Mouse (Mus musculus) kidney, adult 18-20 months (tissue): ENCODE results near the gene Mras.

Source experiments
- DNase-seq: peaks from one replicate; pipeline ENCODE4 v3.0.0; 2021

Gene Mras

DNA sequence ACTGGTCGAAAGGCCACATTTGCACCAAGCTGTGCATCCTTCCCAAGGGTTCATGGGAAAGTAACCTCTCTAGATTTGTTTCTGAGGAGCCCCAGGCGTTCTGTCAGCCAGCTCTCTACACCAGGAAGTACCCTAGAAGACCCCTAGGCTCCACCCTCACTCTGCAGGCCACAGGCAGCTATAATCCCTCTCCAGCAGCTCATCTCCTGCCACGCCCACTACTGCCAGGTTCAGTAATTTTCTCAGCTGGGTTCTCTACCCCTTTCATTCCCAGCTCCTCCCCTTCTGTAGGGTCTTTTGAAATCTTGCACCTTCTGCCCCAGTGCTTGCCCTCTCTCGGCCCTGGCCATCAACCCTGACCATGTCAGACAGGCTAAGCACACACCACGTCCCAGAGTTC, 81.2 kb downstream of the Mras start:
- no peak for DNase-seq

DNA sequence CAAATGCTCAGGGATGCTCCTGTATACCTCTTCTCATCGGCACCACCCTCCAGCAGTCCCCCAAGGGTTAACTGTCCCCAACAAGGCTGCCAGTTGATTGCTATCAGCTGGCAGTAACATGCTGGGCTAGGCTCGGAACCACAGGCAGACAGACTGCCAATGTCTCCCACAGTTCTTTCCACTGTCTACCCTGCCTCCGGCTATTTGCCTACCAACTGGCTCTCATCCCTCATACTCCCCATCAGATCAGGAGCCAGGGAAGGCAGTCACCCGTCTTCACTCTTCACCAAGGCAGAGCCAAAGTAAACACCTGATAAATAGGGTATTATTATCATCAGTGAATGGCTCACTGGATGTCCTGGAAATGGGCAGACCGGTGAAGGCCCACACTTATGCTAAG, 82.4 kb downstream of the Mras start:
- DNase-seq, result no peak

DNA sequence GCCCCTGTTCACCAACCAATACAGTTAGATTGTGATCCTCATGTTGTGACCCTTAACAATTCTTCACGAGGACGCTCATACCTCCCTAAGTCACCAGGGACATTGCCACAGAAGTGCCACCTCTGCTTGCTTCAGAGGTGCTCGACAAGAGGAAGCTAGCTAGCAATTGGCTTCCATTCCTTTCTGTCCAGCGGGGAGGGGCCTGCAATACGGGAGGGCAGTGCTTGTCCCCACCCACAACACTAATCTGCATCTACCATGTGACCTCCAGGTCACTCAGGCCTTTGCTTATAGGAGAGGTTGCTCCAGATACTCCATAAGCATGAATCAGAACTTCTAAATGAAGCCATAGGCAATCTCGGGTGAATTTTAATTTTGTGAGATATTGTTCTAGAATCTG, 83.8 kb downstream of the Mras start:
- DNase-seq, result no peak

DNA sequence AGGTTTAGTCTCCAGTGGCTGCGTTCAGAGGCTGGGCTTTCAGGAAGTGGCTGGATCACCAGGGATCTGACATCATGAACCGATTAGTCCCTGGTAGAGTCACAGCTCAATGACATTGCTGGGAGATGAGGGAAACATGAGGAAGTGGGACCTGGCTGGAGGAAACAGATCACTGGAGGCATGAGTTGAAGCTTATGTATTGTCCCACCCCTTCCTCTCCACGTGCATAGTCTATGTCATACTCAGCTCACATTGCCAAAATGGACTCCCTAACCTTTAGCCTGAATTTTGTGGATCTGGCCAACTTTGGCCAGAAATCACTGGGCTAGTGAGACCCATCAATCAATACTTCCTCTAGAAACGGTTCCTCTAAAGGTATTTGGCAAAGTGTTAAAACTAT, 84.2 kb downstream of the Mras start:
- no peak for DNase-seq

DNA sequence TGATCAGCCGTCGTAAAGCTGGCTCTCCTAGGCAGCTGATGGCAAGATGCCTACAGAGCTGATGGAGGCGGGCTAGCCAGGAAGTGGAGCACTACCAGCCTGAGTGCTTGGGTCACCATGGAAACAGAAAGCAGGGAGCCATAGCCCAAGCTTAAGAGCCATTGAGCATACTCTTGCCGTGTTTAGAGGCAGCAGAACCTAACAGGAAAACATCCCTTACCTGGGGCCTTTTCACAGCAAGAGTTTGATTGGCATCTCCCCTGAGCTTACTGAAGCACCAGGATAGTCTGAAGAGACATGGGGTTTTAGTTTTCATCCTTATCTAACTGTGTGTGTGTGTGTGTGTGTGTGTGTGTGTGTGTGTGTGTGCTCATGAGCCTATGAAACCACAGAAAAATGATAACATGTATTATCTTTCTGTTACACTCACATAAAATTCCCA, 91.8 kb downstream of the Mras start:
- DNase-seq, result no peak

DNA sequence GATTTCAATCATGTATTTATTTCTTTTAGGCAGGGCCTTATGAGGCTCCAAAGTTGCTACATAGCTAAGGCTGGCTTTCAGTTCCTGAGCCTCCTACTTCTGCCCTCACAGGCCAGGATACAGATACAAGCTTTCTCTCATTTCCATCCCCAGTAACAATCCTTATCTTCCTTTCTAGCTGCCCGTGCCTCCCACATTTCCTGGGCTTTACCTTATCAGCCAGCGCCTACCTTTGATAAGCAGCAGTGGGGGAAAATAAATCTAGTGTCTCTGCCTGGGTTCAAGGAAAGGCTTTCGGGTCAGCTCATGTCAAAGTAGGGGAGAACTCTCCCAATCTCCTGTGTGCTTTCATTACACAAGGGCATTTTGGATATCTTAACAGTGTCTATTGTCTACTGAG, 95.6 kb downstream of the Mras start:
- no peak for DNase-seq

DNA sequence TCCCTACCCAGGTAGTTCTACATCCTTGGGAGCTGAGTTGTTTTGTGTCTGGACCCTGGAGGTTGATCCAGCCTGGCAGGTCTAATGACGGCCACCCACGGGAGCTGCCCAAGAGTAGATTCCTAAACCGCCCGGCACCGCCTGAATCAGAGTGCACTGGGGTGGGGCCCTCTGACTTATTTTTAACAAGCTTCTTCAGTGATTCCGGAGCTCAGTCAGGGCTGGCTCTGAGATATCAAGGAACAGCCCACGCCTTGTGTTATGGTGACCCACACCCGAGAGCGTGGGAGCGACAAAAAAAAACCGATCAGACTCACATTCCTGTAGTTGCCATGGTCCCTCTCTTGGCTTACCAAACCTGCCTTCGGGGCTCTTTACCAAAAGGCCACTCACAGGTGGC, 97.1 kb downstream of the Mras start:
- no peak for DNase-seq

DNA sequence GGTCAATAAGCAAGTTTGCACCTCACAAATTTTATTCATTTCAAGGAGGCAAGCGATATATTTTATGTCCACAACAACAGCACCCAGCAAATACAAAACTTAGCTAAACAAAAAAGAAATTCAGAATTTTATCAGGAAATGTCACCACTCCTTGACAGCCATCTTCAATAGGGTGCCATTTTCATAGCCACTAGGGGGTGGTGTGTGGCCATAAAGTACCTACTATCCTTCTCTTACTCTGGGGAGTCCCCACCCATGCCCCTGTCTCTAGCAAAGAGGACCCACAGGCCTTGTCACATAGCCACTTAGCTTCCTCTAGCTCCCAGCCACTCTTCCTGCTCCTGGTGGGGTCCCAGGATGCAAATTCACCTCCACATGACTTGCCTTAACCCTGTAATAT, 98.0 kb downstream of the Mras start:
- no peak for DNase-seq

- no peak for DNase-seq
Observed at GRCm38 (mm10) chr9:99338293-99338692, 98.9 kb downstream of the Mras start.

DNA sequence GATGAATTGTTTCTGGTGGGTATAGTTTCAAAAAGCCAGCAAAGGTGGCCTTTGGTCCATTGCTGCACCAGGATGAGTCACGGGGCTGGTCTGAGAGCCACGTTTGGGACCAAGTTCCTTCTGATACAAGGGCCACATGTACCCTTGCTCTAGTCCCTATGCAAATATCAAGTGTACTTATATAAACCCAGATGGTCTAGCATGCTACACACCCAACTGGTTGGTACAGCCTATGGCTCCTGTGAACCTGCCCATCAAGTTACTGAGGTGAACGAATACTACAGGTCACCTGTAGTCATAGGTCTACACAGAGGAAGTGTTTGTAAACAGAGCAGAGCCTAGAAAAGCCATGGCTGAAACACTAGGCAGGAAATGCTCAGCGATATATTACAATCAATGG, 100.6 kb downstream of the Mras start:
- no peak for DNase-seq
